Mouse (Mus musculus): ENCODE measurements around the gene AW551984. TPM values are rescaled to one million over a fixed set of nuclear protein-coding genes. Genes with fewer than 3 reads are reported as not detected.

AW551984 gene
- total RNA-seq, 2 experiments from 2014 or later, result 2.3 to 3.8 TPM

Other genes starting within 250 kb of the AW551984 start
- gene Olfr951, start 217.0 kb downstream of the AW551984 start, total RNA-seq (2021), result not detected
- not detected for gene Olfr952, start 177.3 kb downstream of the AW551984 start, total RNA-seq (2021)
- gene Olfr954, start 147.7 kb downstream of the AW551984 start, total RNA-seq (2021), result not detected
- not detected for gene Olfr955, start 132.5 kb downstream of the AW551984 start, total RNA-seq (2021)
- gene Olfr44, start 110.4 kb downstream of the AW551984 start, total RNA-seq (2021), result not detected
- gene Olfr957, start 88.6 kb downstream of the AW551984 start, total RNA-seq (2021), result not detected
- not detected for gene Olfr958, start 50.3 kb downstream of the AW551984 start, total RNA-seq (2021)
- not detected for gene Olfr959, start 28.8 kb downstream of the AW551984 start, total RNA-seq (2021)
- not detected for gene Olfr148, start 6.3 kb upstream of the AW551984 start, total RNA-seq (2021)
- not detected for gene Olfr960, start 17.0 kb upstream of the AW551984 start, total RNA-seq (2021)
- gene Olfr961, start 40.7 kb upstream of the AW551984 start, total RNA-seq (2021), result not detected
- gene Olfr963, start 62.8 kb upstream of the AW551984 start, total RNA-seq (2021), result not detected
- gene Olfr149, start 102.7 kb upstream of the AW551984 start, total RNA-seq (2021), result not detected
- gene Olfr965, start 107.0 kb upstream of the AW551984 start, total RNA-seq (2021), result not detected
- not detected for gene Olfr150, start 126.6 kb upstream of the AW551984 start, total RNA-seq (2021)
- gene Olfr967, start 141.8 kb upstream of the AW551984 start, total RNA-seq (2021), result not detected
- gene Olfr968, start 178.8 kb upstream of the AW551984 start, total RNA-seq (2021), result not detected
- gene Olfr969, start 186.5 kb upstream of the AW551984 start, total RNA-seq (2021), result not detected
- not detected for gene Olfr970, start 204.5 kb upstream of the AW551984 start, total RNA-seq (2021)
- not detected for gene Olfr971, start 232.5 kb upstream of the AW551984 start, total RNA-seq (2021)